Mouse (Mus musculus) heart, embryonic 11.5 days (tissue): ENCODE results near the gene Pde4d. TPM values are rescaled to one million over a fixed set of nuclear protein-coding genes. Genes with fewer than 3 reads are reported as not detected.
A peak's percentile ranks its signal among the peaks of the same experiment; 100 is the strongest.

Experiments
- ATAC-seq: fragments of 200-750 bp; cut with Nextera tagmentation; replicated peaks from 2 replicates; pipeline ENCODE4 v1.8.0; 2017; ENCODE audit warnings: moderate library complexity; ENCODE audit not compliant: insufficient number of reproducible peaks, low FRiP score, low TSS enrichment
- H3K27ac ChIP-seq: fragments of 300-500 bp; sonication (generic); 2 replicates; pipeline ENCODE4 v1.5.1; 2014; ENCODE audit warnings: mild to moderate bottlenecking, low read depth, low read length
- H3K27me3 ChIP-seq: fragments of 300-500 bp; sonication (generic); 2 replicates; pipeline ENCODE4 v1.6.1; 2014; ENCODE audit warnings: mild to moderate bottlenecking, low read length, mixed read lengths; ENCODE audit not compliant: control insufficient read depth, insufficient read depth
- H3K36me3 ChIP-seq: fragments of 300-500 bp; sonication (generic); 2 replicates; pipeline ENCODE4 v1.6.1; 2014; ENCODE audit warnings: mild to moderate bottlenecking, low read length, moderate library complexity, mixed read lengths; ENCODE audit not compliant: control insufficient read depth, insufficient read depth
- H3K4me1 ChIP-seq: fragments of 300-500 bp; sonication (generic); 2 replicates; pipeline ENCODE4 v1.6.1; 2014; ENCODE audit warnings: low read length; ENCODE audit not compliant: control insufficient read depth, insufficient read depth
- H3K4me2 ChIP-seq: fragments of 300-500 bp; sonication (generic); 2 replicates; pipeline ENCODE4 v1.6.1; 2014; ENCODE audit warnings: mild to moderate bottlenecking, moderate library complexity
- H3K4me3 ChIP-seq: fragments of 300-500 bp; sonication (generic); 2 replicates; pipeline ENCODE4 v1.5.1; 2014; ENCODE audit warnings: low read depth, low read length
- H3K9ac ChIP-seq: fragments of 300-500 bp; sonication (generic); 2 replicates; pipeline ENCODE4 v1.6.1; 2014; ENCODE audit warnings: mild to moderate bottlenecking, low read depth, low read length, moderate library complexity
- H3K9me3 ChIP-seq: fragments of 300-500 bp; sonication (generic); replicated peaks from 2 replicates; pipeline ENCODE4 v1.6.1; 2016; ENCODE audit warnings: low read length; ENCODE audit not compliant: control insufficient read depth
- WGBS: fragments of 180-500 bp; shearing (Covaris S2); extraction: QIAGEN DNeasy Blood & Tissue Kit; methylation state at CpG from one replicate; pipeline ENCODE4 v1.1.7; 2014; ENCODE audit not compliant: insufficient replicate concordance; 5-methylcytosine and 5-hydroxymethylcytosine counted together
- polyA plus RNA-seq: library from polyadenylated mRNA; unstranded; fragments of >200 nt; fragmentation: Nextera tagmentation; extraction: Ambion mirVana; gene quantifications from 2 replicates; pipeline ENCODE4 v1.2.1, GENCODE M21; 2014

Pde4d gene
- polyA plus RNA-seq, 1 experiment from 2014 or later: 27.8 TPM

DNA sequence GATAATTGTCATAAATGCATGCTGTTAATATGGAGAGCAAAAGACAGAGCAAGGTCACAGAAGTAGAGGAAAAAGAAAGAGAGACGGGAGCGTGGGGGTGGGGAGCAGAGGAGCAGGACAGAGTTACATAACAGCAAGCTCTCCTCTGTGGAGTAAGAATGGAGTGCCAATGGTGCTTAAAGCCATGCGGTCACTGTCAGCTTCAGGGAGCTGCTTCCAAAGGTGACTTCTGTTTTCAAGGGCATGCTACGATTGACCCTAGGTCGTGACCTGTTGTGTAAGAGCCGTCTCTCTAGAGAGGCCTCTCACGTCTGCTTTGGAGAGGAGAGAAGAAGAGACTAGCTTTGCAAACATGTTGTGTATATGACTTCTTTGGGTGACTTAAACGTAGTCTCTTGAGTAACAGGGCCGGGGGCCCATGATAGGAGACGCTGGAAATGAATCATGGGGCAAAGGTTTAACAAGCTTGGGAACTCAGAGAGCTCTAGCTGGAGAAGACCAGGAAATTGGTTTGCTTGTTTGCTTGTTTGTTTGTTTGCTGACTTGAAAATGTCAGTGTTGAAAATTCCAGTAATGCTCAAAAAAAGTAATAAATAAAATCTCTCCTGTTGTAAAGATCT is 1186.3 kb downstream of the Pde4d start:
- H3K9ac ChIP-seq: no peak overlapping the region
- WGBS: 64% methylated on average over 10 of the region's 10 CpGs
- H3K27me3 ChIP-seq: no peaks in the 10 kb centered on the region
- H3K4me1 ChIP-seq: peaks cover 26% of the 10 kb centered on the region
- no peaks in the 10 kb centered on the region for H3K36me3 ChIP-seq
- ATAC-seq: no peak
- no peaks in the 10 kb centered on the region for H3K9me3 ChIP-seq
- H3K27ac ChIP-seq: no peak overlapping the region
- no peak overlapping the region for H3K4me2 ChIP-seq
- no peak overlapping the region for H3K4me3 ChIP-seq

DNA sequence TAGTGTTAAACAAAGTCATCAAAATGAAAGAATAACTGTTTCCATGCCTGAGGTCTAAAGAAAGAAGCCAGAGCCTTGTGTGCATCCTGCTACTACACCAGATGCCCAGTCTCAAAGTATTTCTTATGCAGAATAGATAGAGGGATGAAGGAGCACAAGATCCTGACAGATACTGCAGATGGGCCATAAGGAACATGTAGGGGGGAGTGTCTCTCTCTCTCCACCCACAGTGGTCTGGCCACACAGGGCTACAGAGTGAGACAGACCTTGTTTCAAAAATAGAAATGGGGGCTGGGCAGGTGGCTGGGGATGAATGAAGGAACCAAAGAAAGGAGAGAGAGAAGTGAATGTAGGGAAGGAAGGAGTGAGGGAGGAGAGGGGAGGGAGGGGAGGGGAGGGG is 1188.5 kb downstream of the Pde4d start:
- peaks cover 25% of the 10 kb centered on the region for H3K4me1 ChIP-seq

DNA sequence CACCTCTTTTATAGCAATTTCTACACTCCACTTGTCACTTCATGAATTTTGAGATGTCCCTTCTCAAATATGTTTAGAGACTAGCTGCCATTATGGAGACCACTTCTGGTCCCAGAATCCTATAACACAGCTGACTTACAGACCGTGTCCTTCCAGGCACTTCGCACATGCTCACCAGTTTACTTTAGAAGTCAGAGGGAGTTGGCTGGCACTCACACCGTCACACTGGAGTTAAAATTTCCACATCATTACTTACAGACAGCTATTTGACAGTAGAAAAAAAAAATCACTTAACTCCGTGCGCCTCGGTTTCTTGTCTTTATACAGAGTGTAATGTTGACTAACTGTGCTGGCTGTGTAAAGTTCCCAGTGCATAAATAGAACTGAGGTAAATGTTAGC is 1189.5 kb downstream of the Pde4d start:
- H3K27ac ChIP-seq: no peak overlapping the region
- H3K27me3 ChIP-seq: no peaks in the 10 kb centered on the region
- ATAC-seq: no peak
- no peak overlapping the region for H3K4me3 ChIP-seq
- peaks cover 32% of the 10 kb centered on the region for H3K4me1 ChIP-seq
- no peaks in the 10 kb centered on the region for H3K36me3 ChIP-seq
- no peaks in the 10 kb centered on the region for H3K9me3 ChIP-seq
- H3K9ac ChIP-seq: no peak overlapping the region
- 76% methylated on average over 6 of the region's 6 CpGs for WGBS
- no peak overlapping the region for H3K4me2 ChIP-seq

More for the DNA sequence above, 1188.5 kb downstream of the Pde4d start:
- H3K27ac ChIP-seq: no peak overlapping the region
- ATAC-seq: no peak
- no peaks in the 10 kb centered on the region for H3K36me3 ChIP-seq
- no peaks in the 10 kb centered on the region for H3K27me3 ChIP-seq
- H3K9ac ChIP-seq: no peak overlapping the region
- H3K4me3 ChIP-seq: no peak overlapping the region
- no peak overlapping the region for H3K4me2 ChIP-seq
- no peaks in the 10 kb centered on the region for H3K9me3 ChIP-seq

DNA sequence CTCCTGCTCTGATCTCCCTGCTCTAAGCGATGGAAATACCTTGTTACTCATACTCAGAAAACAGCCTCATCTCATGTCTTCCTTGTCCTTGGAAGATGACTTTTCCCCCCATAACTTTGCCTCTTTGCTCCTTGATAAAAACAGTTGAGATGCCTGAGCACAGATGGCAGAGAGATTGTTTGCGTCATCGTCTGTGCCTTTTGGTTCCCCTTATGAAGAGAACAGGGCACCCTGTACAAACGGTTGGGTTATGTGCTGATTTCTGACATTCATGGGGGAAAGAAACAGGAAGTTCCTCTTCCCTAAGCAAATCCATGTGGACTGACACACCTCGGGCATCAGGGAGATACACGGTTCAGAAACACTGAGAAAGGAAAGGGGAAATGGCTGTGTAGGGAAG is 1191.8 kb downstream of the Pde4d start:
- H3K4me3 ChIP-seq: no peak overlapping the region
- H3K27ac ChIP-seq: 0 out of 2 replicates have a peak overlapping the region, but pooled peaks have one; percentile 1
- H3K4me1 ChIP-seq: peaks cover 30% of the 10 kb centered on the region
- no peaks in the 10 kb centered on the region for H3K9me3 ChIP-seq
- H3K27me3 ChIP-seq: no peaks in the 10 kb centered on the region
- ATAC-seq: no peak
- no peaks in the 10 kb centered on the region for H3K36me3 ChIP-seq
- H3K4me2 ChIP-seq: no peak overlapping the region
- WGBS: 49% methylated on average over 6 of the region's 6 CpGs
- no peak overlapping the region for H3K9ac ChIP-seq

DNA sequence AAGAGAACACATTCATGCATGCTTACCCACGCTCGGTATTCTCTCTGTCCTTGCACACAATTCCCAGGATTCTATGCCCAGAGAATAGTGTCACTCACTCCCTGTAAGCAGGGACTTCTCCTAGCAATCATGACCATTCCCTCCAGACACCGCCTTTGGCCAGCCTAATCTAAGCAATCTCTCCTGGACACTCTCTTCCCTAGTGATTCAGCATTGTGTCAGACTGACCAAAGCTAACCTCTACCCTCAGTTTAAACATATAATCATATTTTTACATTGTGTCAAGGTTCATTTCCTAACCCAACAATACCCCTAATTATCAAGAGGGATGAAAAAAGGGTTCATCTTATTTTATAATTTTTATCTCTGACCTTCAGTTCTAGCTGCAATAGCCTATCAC is 1193.7 kb downstream of the Pde4d start:
- Histone ChIP-seq H3K36me3 (no peaks in the 10 kb centered on the region), H3K9me3 (no peaks in the 10 kb centered on the region), H3K27me3 (no peaks in the 10 kb centered on the region), H3K27ac (no peak overlapping the region), H3K4me1 (peaks cover 40% of the 10 kb centered on the region), H3K4me3 (no peak overlapping the region), H3K4me2 (no peak overlapping the region), H3K9ac (no peak overlapping the region)
- WGBS: 74% methylated on average over 3 of the region's 3 CpGs
- ATAC-seq: no peak

DNA sequence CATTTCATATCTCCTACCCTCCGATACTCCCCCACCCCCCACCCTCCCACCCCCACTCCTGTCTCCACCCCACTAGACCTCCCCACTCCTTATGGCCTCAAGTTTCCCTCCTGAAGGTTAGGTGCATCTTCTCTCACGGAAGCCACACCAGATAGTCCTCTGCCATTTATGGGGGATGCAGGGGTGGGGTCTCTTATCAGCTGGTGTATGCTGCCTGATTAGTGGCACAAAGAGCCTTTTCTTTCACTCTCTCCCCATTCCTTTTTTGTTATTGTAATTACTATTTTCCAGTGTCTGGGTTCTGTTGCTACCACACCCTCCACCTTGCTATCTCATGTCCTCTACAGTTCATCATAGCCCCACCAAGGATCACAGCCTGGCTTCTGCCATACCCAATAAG is 1194.3 kb downstream of the Pde4d start:
- Histone ChIP-seq H3K4me2 (no peak overlapping the region), H3K4me3 (no peak overlapping the region), H3K27me3 (no peaks in the 10 kb centered on the region), H3K36me3 (no peaks in the 10 kb centered on the region), H3K9ac (no peak overlapping the region), H3K9me3 (no peaks in the 10 kb centered on the region), H3K27ac (0 out of 2 replicates have a peak overlapping the region, but pooled peaks have one; percentile 25), H3K4me1 (peaks cover 40% of the 10 kb centered on the region)
- WGBS: 11% methylated on average over 2 of the region's 2 CpGs
- no peak for ATAC-seq

DNA sequence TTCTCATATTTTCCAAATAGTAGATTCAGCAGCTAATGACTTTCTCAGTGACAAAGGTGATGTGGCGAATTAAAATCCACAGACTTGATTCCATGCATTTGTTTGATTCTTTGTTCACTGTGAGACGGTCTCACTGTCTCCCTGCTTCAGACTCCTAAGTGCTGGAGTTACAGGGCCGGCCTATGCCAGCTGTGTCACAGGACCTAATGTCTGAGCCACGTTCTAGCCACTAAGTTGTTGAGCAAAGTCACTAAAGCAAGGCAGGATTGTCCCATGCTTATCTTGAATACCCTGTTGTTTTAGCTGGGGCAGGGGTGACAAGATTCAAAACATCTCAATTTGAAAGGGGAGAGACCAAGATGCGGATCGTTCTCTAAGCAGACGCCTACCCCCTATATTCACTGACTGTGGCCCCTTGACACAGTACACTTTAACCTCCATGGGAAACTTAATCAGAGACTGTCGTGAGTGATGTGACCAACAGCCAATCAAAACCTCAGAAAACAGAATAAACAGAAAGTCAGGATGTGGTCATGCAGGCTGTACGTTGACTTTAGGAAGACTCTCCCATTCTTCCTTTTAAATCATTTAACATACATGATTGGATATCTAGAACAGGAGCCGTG is 1195.6 kb downstream of the Pde4d start:
- H3K27me3 ChIP-seq: no peaks in the 10 kb centered on the region
- H3K4me1 ChIP-seq: peaks cover 41% of the 10 kb centered on the region
- 28% methylated on average over 10 of the region's 10 CpGs for WGBS
- no peak overlapping the region for H3K9ac ChIP-seq
- ATAC-seq: 0 out of 2 replicates have a peak, but pooled peaks have one; percentile 26
- no peak overlapping the region for H3K4me3 ChIP-seq
- no peaks in the 10 kb centered on the region for H3K36me3 ChIP-seq
- peak overlapping the region; percentile 39 for H3K4me2 ChIP-seq
- 0 out of 2 replicates have a peak overlapping the region, but pooled peaks have one; percentile 18 for H3K27ac ChIP-seq
- H3K9me3 ChIP-seq: no peaks in the 10 kb centered on the region

DNA sequence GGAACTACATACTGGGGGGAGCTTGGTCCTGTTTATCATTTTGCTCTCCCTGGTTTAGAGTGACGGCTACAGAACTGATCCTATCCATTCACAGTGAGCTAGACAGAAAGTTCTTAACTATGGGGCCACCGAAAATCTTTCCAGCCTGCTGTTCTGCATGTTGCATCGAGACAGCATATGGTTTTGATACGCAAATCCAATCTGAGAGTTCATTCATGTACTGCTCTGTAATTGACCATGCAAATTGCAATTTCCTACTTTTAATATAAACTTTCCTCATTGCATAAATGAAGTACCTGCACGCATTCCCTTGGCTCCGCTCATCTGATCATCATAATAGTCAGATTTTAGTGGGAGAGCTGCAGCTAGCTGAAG is 1196.1 kb downstream of the Pde4d start:
- Histone ChIP-seq H3K9ac (no peak overlapping the region), H3K36me3 (no peaks in the 10 kb centered on the region), H3K27me3 (no peaks in the 10 kb centered on the region), H3K27ac (0 out of 2 replicates have a peak overlapping the region, but pooled peaks have one; percentile 18), H3K9me3 (no peaks in the 10 kb centered on the region), H3K4me2 (peak overlapping the region; percentile 39), H3K4me3 (no peak overlapping the region), H3K4me1 (peaks cover 43% of the 10 kb centered on the region)
- WGBS: 68% methylated on average over 6 of the region's 6 CpGs
- ATAC-seq: no peak
